Mouse (Mus musculus): ENCODE data around the gene Gm21903. TPM values are rescaled to one million over a fixed set of nuclear protein-coding genes. Genes with fewer than 3 reads are reported as not detected.
"Not testable (repeated sequence)": the region's sequence is repeated elsewhere in the genome, so short reads cannot be mapped to it uniquely, and the experiment has no call there.

The Gm21903 gene
- polyA plus RNA-seq (2015; fragmentation: Nextera tagmentation; extraction: Ambion mirVana) = not detected in 2 replicates

- no peaks in the 10 kb centered on the region for H3K4me1 ChIP-seq
- H3K27ac ChIP-seq = no peak within 1 kb of the TSS
- H3K4me2 ChIP-seq = no peak within 1 kb of the TSS
- H3K9ac ChIP-seq = no peak within 1 kb of the TSS
- no peak for ATAC-seq (ENCODE audit: insufficient number of reproducible peaks, insufficient read depth, low FRiP score, low TSS enrichment, low read depth)
- H3K4me3 ChIP-seq = no peak within 1 kb of the TSS
- no peaks in the 10 kb centered on the region for H3K9me3 ChIP-seq
- no peaks in the 10 kb centered on the region for H3K27me3 ChIP-seq
- no peaks in the 10 kb centered on the region for H3K36me3 ChIP-seq
Observed at GRCm38 (mm10) chr17:39043241-39043640, at the start of gene Gm21903. Gm21903 (minus strand) TSS chr17:39043341.

GRCm38 (mm10) chr17:39076937-39077336, 33.8 kb upstream of the Gm21903 start, which contains the start of gene Esp23:
Esp23 (minus strand) TSS chr17:39077037.
- H3K4me2 ChIP-seq = no peak within 1 kb of the TSS
- ATAC-seq (ENCODE audit: insufficient number of reproducible peaks, insufficient read depth, low FRiP score, low TSS enrichment, low read depth) = no peak
- 45% methylated on average over 1 of the region's 1 CpGs for WGBS

GRCm38 (mm10) chr17:39063641-39064040, 20.5 kb upstream of the Gm21903 start:
- H3K9ac ChIP-seq = no peak overlapping the region
- H3K4me3 ChIP-seq = no peak overlapping the region
- no peaks in the 10 kb centered on the region for H3K4me1 ChIP-seq
- no peak for ATAC-seq (ENCODE audit: insufficient number of reproducible peaks, insufficient read depth, low FRiP score, low TSS enrichment, low read depth)
- H3K27me3 ChIP-seq = no peaks in the 10 kb centered on the region
- H3K36me3 ChIP-seq = no peaks in the 10 kb centered on the region
- peaks cover 8% of the 10 kb centered on the region for H3K9me3 ChIP-seq
- H3K4me2 ChIP-seq = no peak overlapping the region
- no peak overlapping the region for H3K27ac ChIP-seq

More at GRCm38 (mm10) chr17:39076937-39077336, 33.8 kb upstream of the Gm21903 start, which contains the start of gene Esp23:
- Histone ChIP-seq H3K4me1 (no peaks in the 10 kb centered on the region), H3K27me3 (no peaks in the 10 kb centered on the region), H3K27ac (no peak within 1 kb of the TSS), H3K9ac (no peak within 1 kb of the TSS), H3K9me3 (peaks cover 4% of the 10 kb centered on the region; the same call in 1 of the 2 replicates), H3K36me3 (no peaks in the 10 kb centered on the region), H3K4me3 (no peak within 1 kb of the TSS)

- not testable (repeated sequence) for ATAC-seq (ENCODE audit: insufficient number of reproducible peaks, insufficient read depth, low FRiP score, low TSS enrichment, low read depth); H3K9me3 ChIP-seq; H3K4me2 ChIP-seq; H3K4me3 ChIP-seq; H3K36me3 ChIP-seq; H3K4me1 ChIP-seq; H3K27me3 ChIP-seq; H3K9ac ChIP-seq; H3K27ac ChIP-seq
- WGBS = 87% methylated on average over 3 of the region's 3 CpGs
Observed at GRCm38 (mm10) chr17:39036395-39036794, 6.7 kb downstream of the Gm21903 start, which contains the start of gene Esp24. Esp24 (plus strand) TSS chr17:39036695.

- 51% methylated on average over 14 of the region's 14 CpGs for WGBS
- no peak overlapping the region for H3K4me3 ChIP-seq
Observed at GRCm38 (mm10) chr17:39017184-39017583, 26.0 kb downstream of the Gm21903 start.

GRCm38 (mm10) chr17:39010675-39011638, 32.2 kb downstream of the Gm21903 start:
- 40% methylated on average over 30 of the region's 30 CpGs for WGBS

More at GRCm38 (mm10) chr17:39017184-39017583, 26.0 kb downstream of the Gm21903 start:
- Histone ChIP-seq H3K4me2 (no peak overlapping the region), H3K27me3 (no peaks in the 10 kb centered on the region), H3K9ac (no peak overlapping the region), H3K36me3 (no peaks in the 10 kb centered on the region), H3K27ac (no peak overlapping the region), H3K4me1 (no peaks in the 10 kb centered on the region), H3K9me3 (0 out of 2 replicates have a peak, but pooled peaks cover 10% of the 10 kb centered on the region)
- ATAC-seq (ENCODE audit: insufficient number of reproducible peaks, insufficient read depth, low FRiP score, low TSS enrichment, low read depth) = no peak

GRCm38 (mm10) chr17:39009846-39010245, 33.3 kb downstream of the Gm21903 start:
- Histone ChIP-seq H3K4me3 (no peak overlapping the region), H3K27me3 (no peaks in the 10 kb centered on the region), H3K9me3 (0 out of 2 replicates have a peak, but pooled peaks cover 3% of the 10 kb centered on the region), H3K36me3 (no peaks in the 10 kb centered on the region), H3K4me1 (no peaks in the 10 kb centered on the region), H3K4me2 (no peak overlapping the region), H3K27ac (no peak overlapping the region), H3K9ac (no peak overlapping the region)
- no peak for ATAC-seq (ENCODE audit: insufficient number of reproducible peaks, insufficient read depth, low FRiP score, low TSS enrichment, low read depth)
- 81% methylated on average over 1 of the region's 1 CpGs for WGBS

More at GRCm38 (mm10) chr17:39010675-39011638, 32.2 kb downstream of the Gm21903 start:
- no peak for ATAC-seq (ENCODE audit: insufficient number of reproducible peaks, insufficient read depth, low FRiP score, low TSS enrichment, low read depth)
- Histone ChIP-seq H3K4me1 (no peaks in the 10 kb centered on the region), H3K9me3 (0 out of 2 replicates have a peak, but pooled peaks cover 3% of the 10 kb centered on the region), H3K9ac (no peak overlapping the region), H3K4me2 (no peak overlapping the region; the same call in 1 of the 2 replicates), H3K27me3 (no peaks in the 10 kb centered on the region), H3K36me3 (no peaks in the 10 kb centered on the region), H3K4me3 (no peak overlapping the region), H3K27ac (no peak overlapping the region)

Other genes starting within 250 kb of the Gm21903 start
- not detected in 2 replicates for gene Esp24, start 6.6 kb downstream of the Gm21903 start, polyA plus RNA-seq (2015; fragmentation: Nextera tagmentation; extraction: Ambion mirVana)
- not detected in 2 replicates for gene Esp23, start 33.7 kb upstream of the Gm21903 start, polyA plus RNA-seq (2015; fragmentation: Nextera tagmentation; extraction: Ambion mirVana)
- gene Esp22, start 52.0 kb upstream of the Gm21903 start, polyA plus RNA-seq (2015; fragmentation: Nextera tagmentation; extraction: Ambion mirVana) = not detected in 2 replicates